Mouse (Mus musculus) heart, embryonic 11.5 days (tissue): ENCODE data around the gene Rbm4. TPM values are rescaled to one million over a fixed set of nuclear protein-coding genes. Genes with fewer than 3 reads are reported as not detected.

Source experiments
- ATAC-seq: fragments of 200-750 bp; cut with Nextera tagmentation; replicated peaks from 2 replicates; pipeline ENCODE4 v1.8.0; 2017; ENCODE audit warnings: moderate library complexity; ENCODE audit not compliant: insufficient number of reproducible peaks, low FRiP score, low TSS enrichment
- H3K27ac ChIP-seq: fragments of 300-500 bp; sonication (generic); 2 replicates; pipeline ENCODE4 v1.5.1; 2014; ENCODE audit warnings: mild to moderate bottlenecking, low read depth, low read length
- H3K27me3 ChIP-seq: fragments of 300-500 bp; sonication (generic); 2 replicates; pipeline ENCODE4 v1.6.1; 2014; ENCODE audit warnings: mild to moderate bottlenecking, low read length, mixed read lengths; ENCODE audit not compliant: control insufficient read depth, insufficient read depth
- H3K36me3 ChIP-seq: fragments of 300-500 bp; sonication (generic); 2 replicates; pipeline ENCODE4 v1.6.1; 2014; ENCODE audit warnings: mild to moderate bottlenecking, low read length, moderate library complexity, mixed read lengths; ENCODE audit not compliant: control insufficient read depth, insufficient read depth
- H3K4me1 ChIP-seq: fragments of 300-500 bp; sonication (generic); 2 replicates; pipeline ENCODE4 v1.6.1; 2014; ENCODE audit warnings: low read length; ENCODE audit not compliant: control insufficient read depth, insufficient read depth
- H3K4me2 ChIP-seq: fragments of 300-500 bp; sonication (generic); 2 replicates; pipeline ENCODE4 v1.6.1; 2014; ENCODE audit warnings: mild to moderate bottlenecking, moderate library complexity
- H3K4me3 ChIP-seq: fragments of 300-500 bp; sonication (generic); 2 replicates; pipeline ENCODE4 v1.5.1; 2014; ENCODE audit warnings: low read depth, low read length
- H3K9ac ChIP-seq: fragments of 300-500 bp; sonication (generic); 2 replicates; pipeline ENCODE4 v1.6.1; 2014; ENCODE audit warnings: mild to moderate bottlenecking, low read depth, low read length, moderate library complexity
- H3K9me3 ChIP-seq: fragments of 300-500 bp; sonication (generic); replicated peaks from 2 replicates; pipeline ENCODE4 v1.6.1; 2016; ENCODE audit warnings: low read length; ENCODE audit not compliant: control insufficient read depth
- WGBS: fragments of 180-500 bp; shearing (Covaris S2); extraction: QIAGEN DNeasy Blood & Tissue Kit; methylation state at CpG from one replicate; pipeline ENCODE4 v1.1.7; 2014; ENCODE audit not compliant: insufficient replicate concordance; 5-methylcytosine and 5-hydroxymethylcytosine counted together
- polyA plus RNA-seq: library from polyadenylated mRNA; unstranded; fragments of >200 nt; fragmentation: Nextera tagmentation; extraction: Ambion mirVana; gene quantifications from 2 replicates; pipeline ENCODE4 v1.2.1, GENCODE M21; 2014

Rbm4 gene
- polyA plus RNA-seq, 1 experiment from 2014 or later = 54.0 TPM

DNA sequence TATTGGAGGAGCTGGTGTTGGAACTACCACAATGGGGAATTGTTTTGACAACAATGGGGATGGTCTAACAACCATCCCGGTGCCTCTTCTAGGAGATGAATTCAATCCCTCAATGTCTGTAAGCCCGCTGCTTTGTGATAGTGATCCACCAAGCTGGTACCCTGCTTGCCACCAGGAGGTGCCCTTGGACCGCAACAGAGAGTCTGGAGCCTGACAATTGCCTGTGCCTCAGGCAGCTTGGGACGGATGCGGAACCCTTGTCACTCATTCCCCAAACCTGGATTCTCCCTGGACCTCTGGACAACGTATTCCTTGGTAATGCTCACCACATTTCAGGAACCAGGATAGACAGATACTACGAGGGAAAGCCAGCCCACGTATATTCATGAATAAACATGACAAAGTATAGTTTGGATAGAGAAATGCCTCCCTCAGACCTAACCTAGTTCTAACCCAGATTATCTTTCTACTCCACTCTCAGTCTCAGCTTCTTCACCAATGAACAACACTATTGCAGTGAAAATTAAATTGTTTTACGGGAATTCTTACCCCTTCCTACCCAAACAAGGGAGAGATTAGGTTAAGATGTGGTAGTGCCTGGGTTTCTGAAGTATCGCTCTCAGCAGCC, 38.0 kb downstream of the Rbm4 start:
- no peaks in the 10 kb centered on the region for H3K27me3 ChIP-seq
- peak; percentile 53; the same call in 1 of the 2 replicates for ATAC-seq
- no peaks in the 10 kb centered on the region; the same call in 1 of the 2 replicates for H3K36me3 ChIP-seq
- peak overlapping the region; percentile 80 for H3K4me3 ChIP-seq
- H3K9ac ChIP-seq = peak overlapping the region; percentile 94
- H3K27ac ChIP-seq = peak overlapping the region; percentile 91
- peak overlapping the region; percentile 84 for H3K4me2 ChIP-seq
- WGBS = under 1% methylated on average over 10 of the region's 10 CpGs
- peaks cover 9% of the 10 kb centered on the region for H3K4me1 ChIP-seq
- H3K9me3 ChIP-seq = no peaks in the 10 kb centered on the region

DNA sequence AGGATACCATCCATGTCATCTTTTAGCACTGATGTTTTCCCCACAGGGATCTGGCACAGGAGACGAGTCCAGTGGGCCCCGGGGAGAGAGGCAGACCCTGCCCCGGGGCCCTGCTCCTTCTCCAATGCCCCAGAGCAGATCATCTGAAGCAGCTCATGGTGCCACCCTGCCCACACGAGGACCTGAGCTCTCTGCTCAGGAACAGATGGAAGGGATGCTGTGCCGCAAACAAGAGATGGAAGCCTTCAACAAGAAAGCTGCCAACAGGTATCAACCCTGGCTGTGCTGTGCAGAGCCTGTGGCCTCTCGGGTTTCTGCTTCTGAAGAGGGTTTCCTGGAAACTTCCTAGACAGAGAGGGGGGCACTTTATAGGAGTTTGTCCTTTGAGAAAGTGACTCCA, 43.7 kb downstream of the Rbm4 start:
- no peak overlapping the region for H3K27ac ChIP-seq
- peaks cover 2% of the 10 kb centered on the region for H3K4me1 ChIP-seq
- H3K4me3 ChIP-seq = no peak overlapping the region
- H3K9ac ChIP-seq = no peak overlapping the region
- H3K36me3 ChIP-seq = no peaks in the 10 kb centered on the region
- no peak for ATAC-seq
- H3K4me2 ChIP-seq = no peak overlapping the region
- no peaks in the 10 kb centered on the region for H3K27me3 ChIP-seq
- no peaks in the 10 kb centered on the region for H3K9me3 ChIP-seq
- WGBS = 77% methylated on average over 6 of the region's 6 CpGs

DNA sequence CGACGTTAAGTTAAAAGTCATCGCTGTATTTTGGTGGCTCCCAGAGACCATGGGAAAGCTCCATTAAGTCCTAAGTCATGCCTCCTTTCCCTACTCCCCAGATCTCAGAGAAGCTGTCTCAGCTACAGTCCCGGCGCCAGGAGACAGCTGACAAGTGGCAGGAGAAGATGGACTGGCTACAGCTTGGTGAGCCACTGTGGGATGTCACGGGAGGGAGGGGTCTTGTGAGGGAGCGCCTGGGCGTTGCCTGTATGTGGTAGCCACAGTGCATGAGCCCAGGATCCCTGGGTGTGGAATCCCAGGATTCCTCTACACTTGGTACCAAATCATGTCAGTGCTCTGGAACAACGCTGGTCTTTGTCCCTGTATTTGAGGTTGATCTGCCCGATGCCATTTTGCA, 45.2 kb downstream of the Rbm4 start:
- Histone ChIP-seq H3K4me3 (no peak overlapping the region), H3K9ac (no peak overlapping the region), H3K9me3 (no peaks in the 10 kb centered on the region), H3K4me2 (no peak overlapping the region), H3K36me3 (no peaks in the 10 kb centered on the region), H3K4me1 (peaks cover 4% of the 10 kb centered on the region), H3K27ac (no peak overlapping the region), H3K27me3 (no peaks in the 10 kb centered on the region)
- no peak for ATAC-seq
- 77% methylated on average over 10 of the region's 10 CpGs for WGBS

DNA sequence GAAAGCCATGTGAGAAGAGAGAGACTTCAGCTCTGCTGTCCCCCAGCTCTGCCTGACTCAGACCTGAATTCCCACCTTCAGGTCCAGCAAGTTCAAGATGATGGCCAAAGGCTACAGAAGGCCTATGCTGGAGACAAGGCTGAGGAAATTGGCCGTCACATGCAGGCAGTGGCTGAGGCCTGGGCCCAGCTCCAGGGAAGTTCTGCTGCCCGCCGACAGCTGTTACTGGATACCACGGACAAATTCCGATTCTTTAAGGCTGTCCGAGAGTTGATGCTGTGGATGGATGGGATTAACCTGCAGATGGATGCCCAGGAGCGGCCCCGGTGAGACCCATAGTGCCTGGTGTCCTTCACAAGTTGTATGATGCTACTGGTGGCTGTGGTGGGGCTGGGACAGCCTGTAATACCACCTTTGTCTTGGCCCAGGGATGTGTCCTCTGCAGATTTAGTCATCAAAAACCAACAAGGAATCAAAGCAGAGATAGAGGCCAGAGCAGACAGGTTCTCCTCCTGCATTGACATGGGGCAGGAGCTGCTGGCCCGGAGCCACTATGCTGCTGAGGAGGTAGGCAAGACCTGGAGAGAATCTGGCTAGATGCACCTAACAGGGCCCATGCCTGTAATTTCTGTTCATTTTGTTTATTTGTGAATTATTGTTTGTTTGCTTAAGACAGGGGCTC, 45.9 kb downstream of the Rbm4 start:
- no peak overlapping the region for H3K4me2 ChIP-seq
- H3K4me3 ChIP-seq = no peak overlapping the region
- H3K36me3 ChIP-seq = no peaks in the 10 kb centered on the region
- H3K4me1 ChIP-seq = peaks cover 4% of the 10 kb centered on the region
- ATAC-seq = no peak
- H3K27ac ChIP-seq = no peak overlapping the region
- no peaks in the 10 kb centered on the region for H3K9me3 ChIP-seq
- WGBS = 85% methylated on average over 9 of the region's 9 CpGs
- no peaks in the 10 kb centered on the region for H3K27me3 ChIP-seq
- no peak overlapping the region for H3K9ac ChIP-seq

DNA sequence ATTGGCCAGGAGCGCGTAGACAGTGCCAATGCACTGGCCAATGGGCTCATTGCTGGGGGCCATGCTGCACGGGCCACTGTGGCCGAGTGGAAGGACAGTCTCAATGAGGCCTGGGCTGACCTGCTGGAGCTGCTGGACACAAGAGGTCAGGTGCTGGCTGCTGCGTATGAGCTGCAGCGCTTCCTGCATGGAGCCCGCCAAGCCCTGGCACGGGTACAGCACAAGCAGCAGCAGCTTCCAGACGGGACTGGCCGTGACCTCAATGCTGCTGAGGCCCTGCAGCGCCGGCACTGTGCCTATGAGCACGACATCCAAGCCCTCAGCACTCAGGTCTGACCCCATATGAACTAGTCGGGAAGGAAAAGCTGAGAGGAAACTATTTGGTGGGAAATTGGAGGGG, 47.1 kb downstream of the Rbm4 start:
- ATAC-seq = no peak; the same call in 1 of the 2 replicates

DNA sequence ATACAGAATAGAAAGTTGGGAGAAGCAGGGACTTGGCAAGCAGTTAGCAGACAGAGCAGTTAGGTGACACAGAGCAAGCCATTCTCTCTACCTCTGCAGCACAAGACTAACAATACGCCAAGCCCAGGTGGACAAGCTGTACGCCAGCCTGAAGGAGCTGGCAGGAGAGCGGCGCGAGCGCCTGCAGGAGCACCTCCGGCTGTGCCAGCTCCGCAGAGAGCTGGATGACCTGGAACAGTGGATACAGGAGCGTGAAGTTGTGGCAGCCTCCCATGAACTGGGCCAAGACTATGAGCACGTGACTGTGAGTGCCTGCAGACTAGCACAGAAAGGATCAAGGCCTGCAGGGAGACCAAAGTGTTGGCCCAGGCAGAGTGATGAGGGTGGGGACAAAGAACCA, 48.0 kb downstream of the Rbm4 start:
- no peak for ATAC-seq
- Histone ChIP-seq H3K36me3 (no peaks in the 10 kb centered on the region), H3K9ac (no peak overlapping the region), H3K4me3 (no peak overlapping the region), H3K9me3 (no peaks in the 10 kb centered on the region), H3K4me2 (no peak overlapping the region), H3K27me3 (no peaks in the 10 kb centered on the region), H3K27ac (no peak overlapping the region), H3K4me1 (peaks cover 4% of the 10 kb centered on the region)
- WGBS = 88% methylated on average over 10 of the region's 10 CpGs

More for the DNA sequence above, 47.1 kb downstream of the Rbm4 start:
- Histone ChIP-seq H3K27ac (no peak overlapping the region), H3K27me3 (no peaks in the 10 kb centered on the region), H3K36me3 (no peaks in the 10 kb centered on the region), H3K9ac (no peak overlapping the region), H3K4me2 (no peak overlapping the region), H3K4me1 (peaks cover 4% of the 10 kb centered on the region), H3K4me3 (no peak overlapping the region), H3K9me3 (no peaks in the 10 kb centered on the region)
- 82% methylated on average over 14 of the region's 14 CpGs for WGBS

DNA sequence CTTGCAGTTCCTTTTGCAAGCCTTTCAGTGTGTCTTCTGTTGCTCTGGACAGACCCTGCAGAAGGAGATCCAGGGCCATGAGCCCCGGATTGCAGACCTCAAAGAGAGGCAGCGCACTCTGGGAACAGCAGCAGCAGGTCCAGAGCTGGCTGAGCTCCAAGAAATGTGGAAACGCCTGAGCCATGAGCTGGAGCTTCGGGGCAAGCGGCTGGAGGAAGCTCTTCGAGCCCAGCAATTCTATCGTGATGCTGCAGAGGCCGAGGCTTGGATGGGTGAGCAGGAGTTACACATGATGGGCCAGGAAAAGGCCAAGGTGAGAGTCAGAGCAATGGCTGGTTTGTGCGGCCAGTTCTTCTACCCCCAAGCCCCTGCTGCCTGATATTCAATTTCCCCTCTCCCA, 48.6 kb downstream of the Rbm4 start:
- ATAC-seq = no peak
- Histone ChIP-seq H3K4me2 (no peak overlapping the region), H3K27ac (no peak overlapping the region), H3K27me3 (no peaks in the 10 kb centered on the region), H3K9ac (no peak overlapping the region), H3K36me3 (no peaks in the 10 kb centered on the region), H3K9me3 (no peaks in the 10 kb centered on the region), H3K4me3 (no peak overlapping the region), H3K4me1 (peaks cover 4% of the 10 kb centered on the region)
- 52% methylated on average over 9 of the region's 9 CpGs for WGBS

DNA sequence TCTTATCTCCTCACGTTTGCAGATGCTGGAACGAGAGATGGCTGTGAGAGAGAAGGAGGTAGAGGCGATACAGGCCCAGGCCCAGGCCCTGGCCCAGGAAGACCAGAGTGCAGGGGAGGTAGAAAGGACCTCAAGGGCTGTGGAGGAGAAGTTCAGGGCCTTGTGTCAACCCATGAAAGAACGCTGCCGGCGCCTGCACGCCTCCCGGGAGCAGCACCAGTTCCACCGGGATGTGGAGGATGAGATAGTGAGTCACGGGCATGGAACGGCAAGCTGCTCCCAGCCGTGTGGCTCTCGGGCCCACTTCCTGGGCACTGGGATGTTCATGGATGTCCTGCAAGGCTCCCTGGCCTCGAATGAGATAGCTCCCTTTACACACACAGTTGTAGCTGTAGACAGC, 49.7 kb downstream of the Rbm4 start:
- 73% methylated on average over 13 of the region's 14 CpGs for WGBS

DNA sequence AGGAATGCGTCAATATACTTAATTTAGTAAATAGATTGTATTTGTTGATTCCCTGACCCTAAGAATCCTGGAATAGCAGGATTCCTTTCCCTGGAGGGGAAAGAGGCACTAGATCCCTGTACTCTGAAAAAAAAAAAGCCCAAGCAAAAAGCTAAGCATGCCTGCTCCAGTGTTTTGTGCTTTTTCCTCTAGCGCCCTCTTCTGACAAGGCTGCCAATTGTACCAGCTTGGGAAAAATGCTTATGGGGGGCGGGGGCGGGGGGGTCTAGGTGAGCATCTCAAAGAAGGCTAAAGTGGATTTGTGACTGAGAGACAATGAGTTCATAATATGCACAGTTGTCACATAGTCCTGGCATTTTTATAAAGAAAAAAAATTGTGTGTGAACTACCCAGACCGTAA, 50.2 kb downstream of the Rbm4 start:
- ATAC-seq = no peak
- Histone ChIP-seq H3K27me3 (no peaks in the 10 kb centered on the region), H3K9me3 (no peaks in the 10 kb centered on the region), H3K36me3 (no peaks in the 10 kb centered on the region), H3K4me3 (no peak overlapping the region), H3K4me2 (no peak overlapping the region), H3K4me1 (peaks cover 4% of the 10 kb centered on the region), H3K27ac (no peak overlapping the region), H3K9ac (no peak overlapping the region)
- WGBS = 38% methylated on average over 5 of the region's 5 CpGs

More for the DNA sequence above, 49.7 kb downstream of the Rbm4 start:
- Histone ChIP-seq H3K9ac (no peak overlapping the region), H3K36me3 (no peaks in the 10 kb centered on the region), H3K4me3 (no peak overlapping the region), H3K4me1 (peaks cover 4% of the 10 kb centered on the region), H3K4me2 (no peak overlapping the region), H3K9me3 (no peaks in the 10 kb centered on the region), H3K27me3 (no peaks in the 10 kb centered on the region), H3K27ac (no peak overlapping the region)
- no peak for ATAC-seq
